8 mouse cellular contexts compared by ENCODE assay signal in genomic region chr13:73822187-73822800, GRCm38 (mm10). TPM values are rescaled to one million over a fixed set of nuclear protein-coding genes. Genes with fewer than 3 reads are reported as not detected.
DNase-seq lines count a peak whose midpoint lies in the region; ATAC-seq and TF ChIP-seq lines count a peak whose summit lies in the region.

No protein-coding gene starts in this region.

- no peak overlapping the region for H3K4me3 ChIP-seq in embryonic fibroblast, embryonic 13.5 days (ENCODE audit: insufficient read depth, low read length)
- no peak overlapping the region for H3K4me3 ChIP-seq in intestine, embryonic 15.5 days (replicated peaks)
- no peak overlapping the region for H3K4me3 ChIP-seq in liver, embryonic 13.5 days (replicated peaks)

- WGBS in intestine, embryonic 15.5 days, result 64% methylated on average over 4 of the region's 4 CpGs
- 41% methylated on average over 4 of the region's 4 CpGs for WGBS in liver, embryonic 13.5 days (ENCODE audit: insufficient replicate concordance)

- H3K9me3 ChIP-seq in intestine, embryonic 15.5 days, result no peaks in the 10 kb centered on the region
- H3K9me3 ChIP-seq in liver, embryonic 13.5 days (replicated peaks), result no peaks in the 10 kb centered on the region

- no peaks in the 10 kb centered on the region for H3K27me3 ChIP-seq in intestine, embryonic 15.5 days (replicated peaks)
- H3K27me3 ChIP-seq in liver, embryonic 13.5 days, result no peaks in the 10 kb centered on the region

- H3K4me2 ChIP-seq in intestine, embryonic 15.5 days (replicated peaks), result no peak overlapping the region
- H3K4me2 ChIP-seq in liver, embryonic 13.5 days, result no peak overlapping the region

- H3K36me3 ChIP-seq in intestine, embryonic 15.5 days, result no peaks in the 10 kb centered on the region
- no peaks in the 10 kb centered on the region for H3K36me3 ChIP-seq in liver, embryonic 13.5 days

- H3K9ac ChIP-seq in intestine, embryonic 15.5 days, result no peak overlapping the region
- H3K9ac ChIP-seq in liver, embryonic 13.5 days, result no peak overlapping the region

- no peak for TF ChIP-seq POLR2A in embryonic fibroblast, embryonic 13.5 days (IDR thresholded peaks at IDR 0.05; ENCODE audit: low read depth, low read length)

- no peaks in the 10 kb centered on the region for H3K4me1 ChIP-seq in embryonic fibroblast, embryonic 13.5 days (ENCODE audit: control insufficient read depth, insufficient read depth, low read length)
- H3K4me1 ChIP-seq in intestine, embryonic 15.5 days (replicated peaks), result no peaks in the 10 kb centered on the region
- 0 out of 2 replicates have a peak, but pooled peaks cover 7% of the 10 kb centered on the region for H3K4me1 ChIP-seq in liver, embryonic 13.5 days (replicated peaks)

- peak; percentile 27; the same call in 1 of the 2 replicates for ATAC-seq in intestine, embryonic 15.5 days
- ATAC-seq in liver, embryonic 13.5 days (ENCODE audit: low read depth), result no peak

- DNase-seq in 3134 (ENCODE audit: extremely low read depth, insufficient read length, low spot score) (peak; percentile 27), A20 (ENCODE audit: low read depth, low spot score) (peak; percentile 39)
- peak; percentile 86 for DNase-seq in adrenal gland, postnatal 14 days
- peak; percentile 15 for DNase-seq in liver, embryonic 13.5 days
- peak; percentile 26 to 43 for DNase-seq in right cerebral cortex, postnatal 10 days (ENCODE audit: low spot score in 2 of 2)
- DNase-seq in yolk sac, embryonic 10.5 days (ENCODE audit: low spot score), result peak; percentile 40

- TF ChIP-seq CTCF in embryonic fibroblast, embryonic 13.5 days (IDR thresholded peaks at IDR 0.05; ENCODE audit: borderline replicate concordance, insufficient read depth, low read length), result peak; percentile 44; the same call in 1 of the 2 replicates

- H3K27ac ChIP-seq in embryonic fibroblast, embryonic 13.5 days (ENCODE audit: insufficient read depth, low read length), result no peak overlapping the region
- H3K27ac ChIP-seq in intestine, embryonic 15.5 days, result no peak overlapping the region
- H3K27ac ChIP-seq in liver, embryonic 13.5 days, result no peak overlapping the region

RNA-seq across cellular contexts. Expression of gene Nkd2, which starts 25.1 kb away (rescaled TPM):
- total RNA-seq in adrenal gland, postnatal 14 days (2021), result 1.9 and 2.7 TPM in 2 replicates
- polyA plus RNA-seq in embryonic fibroblast, embryonic 13.5 days (2011; ENCODE audit: insufficient read length, low read depth, missing spikeins), result 7.8 and 10.9 TPM in 2 replicates
- polyA plus RNA-seq in intestine, embryonic 15.5 days (2015; fragmentation: Nextera tagmentation; extraction: Ambion mirVana), result 3.8 and 4.1 TPM in 2 replicates
- 0.12 and 0.23 TPM in 2 replicates for polyA plus RNA-seq in liver, embryonic 13.5 days (2015; fragmentation: Nextera tagmentation; extraction: Ambion mirVana)

Comparison
In these comparisons a context has a peak if more than half of its experiments do, and no peak if none do; other contexts are left out.
1. DNase-seq: peak in every context shown above with its lines; median percentile 86 in adrenal gland, postnatal 14 days; 40 in yolk sac, embryonic 10.5 days; 39 in A20; 34 in right cerebral cortex, postnatal 10 days; 27 in 3134; 15 in liver, embryonic 13.5 days.